Mouse (Mus musculus) hematopoietic stem cell, adult 5-6 weeks (primary cell): ENCODE results near the gene Acp6. TPM values are rescaled to one million over a fixed set of nuclear protein-coding genes. Genes with fewer than 3 reads are reported as not detected.
"Not testable (repeated sequence)": the region's sequence is repeated elsewhere in the genome, so short reads cannot be mapped to it uniquely, and the experiment has no call there.

Source experiments
- ATAC-seq, 2 experiments: fragments of 125-278 bp in 1 of 2; replicated peaks in 1 of 2; 2 replicates each; pipeline ENCODE4 v1.8.0; 2016 to 2017; ENCODE audit warnings: inconsistent platforms in 2 of 2, mild to moderate bottlenecking in 2 of 2, moderate number of reproducible peaks in 2 of 2, low read depth in 1 of 2, moderate TSS enrichment in 1 of 2; ENCODE audit not compliant: low FRiP score in 2 of 2, poor library complexity in 2 of 2, severe bottlenecking in 2 of 2, insufficient read depth in 1 of 2, low TSS enrichment in 1 of 2
- total RNA-seq: library from RNA; stranded (forward); fragments of 172-1452, 232-1000 nt; gene quantifications from 2 replicates; pipeline ENCODE4 v1.2.3, GENCODE M21; 2017

Gene Acp6
- total RNA-seq, result 37.5 and 37.9 TPM in 2 replicates

DNA sequence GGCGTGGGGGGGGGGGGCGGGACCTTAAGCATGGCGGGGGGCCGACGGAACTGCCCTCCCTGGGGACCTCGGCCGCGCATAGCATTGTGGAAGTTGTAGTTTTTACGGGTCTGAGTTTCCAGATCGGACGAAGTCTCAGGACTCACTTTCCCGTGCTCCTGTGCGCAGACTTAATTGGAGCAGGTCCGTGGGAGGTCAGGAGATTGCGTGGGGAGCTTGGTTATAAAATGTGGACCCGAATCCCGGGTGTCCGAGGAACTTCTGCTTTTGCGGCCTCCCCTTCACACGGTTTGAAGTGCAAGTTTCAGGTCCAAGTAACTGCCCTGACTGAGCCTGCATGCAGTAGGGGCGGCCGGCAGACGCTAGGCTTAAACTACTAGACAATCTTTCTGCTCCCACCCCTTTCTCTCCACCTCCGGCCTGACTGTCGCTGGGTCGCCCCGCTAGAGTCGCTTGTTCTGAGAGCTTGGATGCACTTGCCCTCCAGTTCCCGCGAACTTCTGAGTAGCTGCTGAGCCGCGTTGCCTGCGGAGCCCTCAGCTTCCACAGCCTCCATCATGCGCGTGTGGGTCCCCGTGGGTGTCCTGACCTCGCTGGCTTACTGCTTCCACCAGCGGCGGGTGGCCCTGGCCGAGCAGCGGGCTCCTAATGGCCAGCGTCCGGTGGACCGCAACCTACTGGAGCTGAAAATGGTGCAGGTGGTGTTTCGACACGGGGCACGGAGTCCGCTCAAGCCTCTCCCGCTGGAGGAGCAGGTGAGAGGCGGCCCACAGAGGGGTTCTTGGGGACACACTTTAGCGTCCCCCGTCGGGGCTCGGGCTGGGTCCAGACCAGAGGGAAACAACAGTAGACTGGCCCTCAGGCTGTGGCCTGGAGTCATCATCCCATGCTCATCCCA, at the start of gene Acp6:
Gene Acp6, plus strand, starts transcription at position 167 of the 898 bp plus-strand sequence.
- peak; percentile 87 for ATAC-seq

GRCm38 (mm10) chr3:97117511-97117910, 41.1 kb upstream of the Acp6 start:
- ATAC-seq, result no peak

GRCm38 (mm10) chr3:97118313-97118712, 40.3 kb upstream of the Acp6 start:
- no peak for ATAC-seq

GRCm38 (mm10) chr3:97124193-97124592, 34.4 kb upstream of the Acp6 start:
- ATAC-seq, result peak; percentile 96 to 99

DNA sequence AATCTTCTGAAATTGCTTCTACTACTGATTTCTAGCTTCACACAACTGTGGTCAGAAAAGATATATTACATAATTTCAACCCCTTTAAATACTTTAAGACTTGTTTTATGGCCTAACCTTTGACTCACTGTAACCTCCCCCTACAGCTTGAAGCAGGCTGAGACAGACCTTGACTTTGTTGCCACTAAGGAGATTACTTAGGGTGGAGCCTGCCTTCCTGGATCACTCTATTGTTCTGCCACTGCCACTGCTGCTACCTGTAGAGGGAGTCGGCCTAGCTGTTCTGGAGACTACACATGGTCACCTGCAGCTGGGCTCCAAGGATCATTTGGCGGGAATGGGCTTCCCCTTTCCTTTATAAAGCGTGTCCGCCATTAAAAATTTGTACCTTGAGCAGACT, 29.2 kb upstream of the Acp6 start:
- no peak for ATAC-seq

DNA sequence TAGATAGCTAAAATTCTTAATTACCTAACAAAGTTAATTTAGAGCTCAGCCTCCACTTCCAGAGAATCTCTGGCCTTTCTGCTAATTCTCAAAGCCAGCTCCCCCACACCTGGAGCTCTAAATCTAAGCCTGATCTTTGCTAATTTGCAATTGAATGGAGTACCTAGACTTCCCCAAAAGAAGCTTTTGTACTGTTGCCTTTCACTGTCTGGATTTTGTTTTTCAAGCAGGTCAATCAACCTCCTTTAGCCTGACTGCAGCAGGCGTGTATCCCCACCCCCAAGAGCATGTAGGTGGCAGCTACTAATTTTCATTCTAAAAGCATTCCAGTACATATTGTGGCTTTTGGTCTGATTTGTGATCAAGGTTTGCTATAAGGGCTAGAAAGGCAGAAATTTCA, 20.9 kb upstream of the Acp6 start:
- not testable (repeated sequence) for ATAC-seq

- no peak for ATAC-seq
These were observed 7.5 kb upstream of the Acp6 start for GRCm38 (mm10) chr3:97151092-97151491.

DNA sequence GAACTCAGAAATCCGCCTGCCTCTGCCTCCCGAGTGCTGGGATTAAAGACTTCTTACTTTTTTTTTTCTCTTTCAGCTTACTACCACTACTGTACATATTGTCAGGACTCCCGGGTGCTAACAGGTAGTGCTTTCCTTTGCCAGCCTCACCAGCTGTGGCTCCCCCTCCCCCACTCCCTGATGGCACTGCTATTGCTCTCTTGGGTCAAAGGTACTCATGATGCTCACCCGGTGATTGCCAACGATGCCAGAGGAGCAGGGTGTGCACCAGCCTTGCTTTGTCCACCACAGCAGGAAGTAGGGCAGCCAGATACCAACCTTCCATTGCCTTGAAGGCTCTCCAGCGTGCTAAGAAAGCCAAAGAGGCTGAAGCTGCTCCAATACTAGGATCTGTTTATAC, 2.1 kb upstream of the Acp6 start:
- no peak for ATAC-seq

DNA sequence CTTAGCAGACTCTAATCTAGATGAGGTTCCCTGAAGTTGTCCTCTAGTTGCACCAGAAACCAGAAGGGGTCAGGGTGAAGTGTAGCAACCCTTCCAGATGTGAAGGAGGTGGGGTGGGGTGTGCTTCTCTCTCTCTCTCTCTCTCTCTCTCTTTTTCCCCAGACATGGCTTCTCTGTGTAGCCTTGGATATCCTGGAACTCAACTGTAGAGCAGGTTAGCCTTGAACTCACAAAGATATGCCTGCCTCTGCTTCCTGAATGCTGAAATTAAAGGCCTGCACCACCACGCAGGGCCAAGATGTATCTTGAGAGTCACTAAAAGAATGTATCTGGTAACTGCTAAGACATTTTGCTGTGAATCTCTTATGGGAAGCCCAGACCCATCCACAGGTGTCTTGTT, 1.3 kb upstream of the Acp6 start:
- ATAC-seq, result no peak

DNA sequence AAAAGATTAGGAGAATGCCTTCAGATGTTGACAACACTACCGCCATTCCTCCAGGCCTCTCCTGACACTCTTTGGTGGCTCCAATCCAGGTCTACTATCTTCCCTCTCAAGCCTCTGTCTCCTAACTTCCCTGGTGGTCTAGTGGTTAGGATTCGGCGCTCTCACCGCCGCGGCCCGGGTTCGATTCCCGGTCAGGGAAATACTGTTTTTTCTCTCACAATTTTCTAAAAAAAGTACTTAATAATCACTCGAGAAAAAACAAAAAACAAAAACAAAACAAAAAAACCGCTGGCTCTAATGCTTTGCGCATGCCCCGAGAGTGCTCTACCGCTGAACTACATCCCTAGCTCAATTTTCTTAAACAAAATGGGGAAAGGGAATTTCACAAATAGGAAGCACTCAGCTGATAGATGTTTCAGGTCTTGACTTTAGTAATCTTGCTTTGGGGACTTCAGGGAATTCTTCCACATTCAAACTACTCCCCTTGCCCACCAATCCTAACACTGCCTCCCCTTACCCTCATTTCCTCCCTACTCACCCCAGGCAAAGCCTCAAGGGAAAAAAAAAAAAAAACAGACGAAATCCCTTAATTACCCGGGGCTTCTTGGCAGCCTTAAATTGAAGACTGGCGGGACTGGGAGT, 498 bp upstream of the Acp6 start:
- no peak for ATAC-seq

GRCm38 (mm10) chr3:97159509-97159850, 903 bp downstream of the Acp6 start:
- ATAC-seq, result no peak

- ATAC-seq, result no peak
These were observed 1.4 kb downstream of the Acp6 start for GRCm38 (mm10) chr3:97159986-97160385.

DNA sequence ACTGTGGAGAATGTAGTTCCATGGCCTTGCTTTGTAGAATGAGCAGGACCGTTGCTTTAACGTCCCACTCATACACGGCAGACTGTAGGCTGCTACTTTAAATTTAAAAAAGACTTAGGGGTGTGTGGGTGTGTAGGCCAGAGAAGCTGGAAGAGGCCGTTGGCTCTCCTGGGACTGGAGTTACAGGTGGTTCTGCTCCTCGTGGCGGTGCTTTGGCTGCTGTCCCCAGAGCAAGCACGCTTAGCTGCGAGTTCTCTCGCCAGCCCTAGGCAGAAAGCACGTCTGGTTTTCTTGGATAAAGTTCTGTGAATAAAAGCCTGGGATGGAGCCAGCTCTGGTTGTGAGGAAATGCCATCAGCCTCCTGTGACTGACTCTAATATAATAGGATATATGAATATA, 2.3 kb downstream of the Acp6 start:
- no peak for ATAC-seq

DNA sequence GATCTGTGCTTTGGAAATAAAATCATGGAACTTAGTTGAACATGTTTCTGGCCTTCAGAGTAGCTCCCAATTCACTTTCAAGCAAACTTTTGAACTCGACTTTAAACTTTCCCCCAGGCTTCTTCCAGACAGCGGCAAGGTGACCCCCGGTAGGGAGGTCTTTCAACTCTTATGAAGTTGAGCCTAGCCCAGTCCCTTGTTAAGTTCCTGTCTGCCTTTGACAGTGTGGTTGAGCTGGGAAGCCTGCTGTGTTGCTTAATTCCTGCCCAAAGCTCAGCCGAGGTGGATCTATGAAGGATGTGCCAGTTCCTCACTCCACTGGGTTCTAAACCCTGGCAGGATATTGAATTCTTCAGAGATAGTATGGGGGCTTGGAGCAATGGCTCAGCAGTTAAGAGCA, 3.2 kb downstream of the Acp6 start:
- no peak for ATAC-seq

GRCm38 (mm10) chr3:97164477-97164876, 5.9 kb downstream of the Acp6 start:
- no peak for ATAC-seq

DNA sequence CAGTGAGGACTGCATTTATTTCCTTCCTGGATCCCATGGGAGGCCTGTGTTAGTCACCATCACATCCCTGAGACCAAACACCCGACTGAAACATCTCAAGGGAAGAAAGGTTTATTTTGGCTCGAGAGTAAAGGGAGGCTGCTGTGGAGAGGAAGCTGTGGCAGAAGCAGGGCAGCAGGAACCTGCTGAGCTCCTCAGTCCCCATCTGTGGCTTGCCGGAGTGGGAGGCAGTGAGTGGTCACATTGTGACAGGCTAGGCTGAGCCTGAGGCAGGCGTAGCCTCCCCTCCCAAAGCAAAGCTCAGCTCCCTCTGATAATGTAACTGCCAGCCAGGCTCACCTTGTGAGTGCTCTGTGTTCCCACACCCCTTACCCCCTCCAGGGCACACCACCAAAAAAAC, 8.5 kb downstream of the Acp6 start:
- no peak for ATAC-seq

- no peak for ATAC-seq
These were observed 13.0 kb downstream of the Acp6 start for GRCm38 (mm10) chr3:97171531-97171930.

DNA sequence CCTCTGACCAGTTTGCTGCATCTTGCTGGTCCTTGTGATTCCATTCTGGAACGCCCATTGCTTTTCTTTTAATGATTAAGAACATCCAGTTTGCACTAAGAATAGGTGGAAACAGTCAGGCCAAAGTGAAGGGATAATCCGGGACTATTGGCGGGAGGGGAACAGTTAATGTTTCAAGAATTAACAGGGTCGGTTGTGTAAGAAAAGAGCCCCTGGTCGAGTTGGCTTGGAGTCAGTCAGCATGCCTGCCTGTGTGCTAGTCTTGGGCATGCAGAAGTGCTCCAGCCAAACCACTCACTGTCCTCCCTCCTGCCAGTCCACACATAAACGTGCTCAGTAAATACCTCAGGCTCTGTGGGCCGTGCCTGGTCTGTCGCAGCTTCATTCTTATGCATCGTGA, 13.7 kb downstream of the Acp6 start:
- ATAC-seq, result no peak

- ATAC-seq, result no peak
These were observed 14.1 kb downstream of the Acp6 start for GRCm38 (mm10) chr3:97172632-97173031.
